Mouse (Mus musculus) liver, embryonic 14.5 days (tissue): Measurements from ENCODE around the gene Gcfc2.

Source experiments
- CTCF ChIP-seq: IDR thresholded peaks from 2 replicates; pipeline ENCODE4 v1.5.1; 2016; ENCODE audit warnings: antibody characterized with exemption, low read depth, control low read depth
- EP300 ChIP-seq: IDR thresholded peaks from 2 replicates; pipeline ENCODE4 v1.6.1; 2016; ENCODE audit warnings: antibody characterized with exemption, low read depth

DNA sequence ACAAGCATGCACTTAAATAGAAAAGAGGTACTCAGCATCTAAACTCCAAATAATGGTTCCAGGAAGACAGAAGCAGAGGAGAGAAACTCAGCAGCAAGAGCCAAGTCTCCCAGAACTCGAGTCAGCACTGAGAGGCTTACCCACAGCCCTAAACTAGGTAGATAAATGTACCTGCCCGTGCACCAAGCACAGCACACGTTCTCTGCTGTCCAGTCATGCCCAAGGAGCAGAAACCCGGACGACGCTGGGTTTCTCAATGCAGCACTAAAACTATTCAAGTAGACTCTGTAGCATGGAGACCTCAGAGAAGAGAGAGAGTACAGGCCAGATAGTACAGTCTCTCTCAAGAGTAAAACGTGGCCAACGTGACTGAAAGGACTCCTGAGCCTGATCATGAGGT is 36.4 kb downstream of the Gcfc2 start:
- no peak for TF ChIP-seq CTCF
- TF ChIP-seq EP300 = no peak
